Mouse (Mus musculus) CH12F3 (cell line): ENCODE data around the gene Runx3.
"Not testable (repeated sequence)": the region's sequence is repeated elsewhere in the genome, so short reads cannot be mapped to it uniquely, and the experiment has no call there.

Experiments used
- in situ Hi-C: fragments of 300-500 bp; cut with MboI; formaldehyde crosslinking; loops from 2 replicates; pipeline ENCODE4 v1.14.3; 2020; ENCODE audit warnings: low sequenced_read_pairs

The Runx3 gene

GRCm38 (mm10) chr4:135167816-135168527 is 47.5 kb downstream of the Runx3 start:
- in situ Hi-C loops = no loop called here

GRCm38 (mm10) chr4:135169096-135169495 is 48.6 kb downstream of the Runx3 start:
- in situ Hi-C loops = no loop called here

GRCm38 (mm10) chr4:135169501-135169900 is 49.0 kb downstream of the Runx3 start:
- in situ Hi-C loops = no loop called here

GRCm38 (mm10) chr4:135171304-135171875 is 50.9 kb downstream of the Runx3 start:
- in situ Hi-C loops = no loop called here

GRCm38 (mm10) chr4:135175406-135176120 is 55.1 kb downstream of the Runx3 start:
- in situ Hi-C loops = no loop called here

- in situ Hi-C loops = no loop called here
These were observed 57.1 kb downstream of the Runx3 start for GRCm38 (mm10) chr4:135177568-135177967.

- in situ Hi-C loops = no loop called here
These were observed 58.6 kb downstream of the Runx3 start for GRCm38 (mm10) chr4:135179077-135179481.

- in situ Hi-C loops = no loop called here
These were observed 61.4 kb downstream of the Runx3 start for GRCm38 (mm10) chr4:135181819-135182218.

- in situ Hi-C loops = not testable (repeated sequence)
These were observed 63.8 kb downstream of the Runx3 start for GRCm38 (mm10) chr4:135184277-135184676.

GRCm38 (mm10) chr4:135189452-135190008 is 69.1 kb downstream of the Runx3 start:
- in situ Hi-C loops = no loop called here

- in situ Hi-C loops = no loop called here
These were observed 69.9 kb downstream of the Runx3 start for GRCm38 (mm10) chr4:135190364-135190763.

- in situ Hi-C loops = no loop called here
These were observed 70.7 kb downstream of the Runx3 start for GRCm38 (mm10) chr4:135191185-135191584.

- in situ Hi-C loops = no loop called here
These were observed 71.2 kb downstream of the Runx3 start for GRCm38 (mm10) chr4:135191604-135192003.

GRCm38 (mm10) chr4:135192841-135193240 is 72.4 kb downstream of the Runx3 start:
- in situ Hi-C loops = no loop called here

GRCm38 (mm10) chr4:135197857-135198256 is 77.4 kb downstream of the Runx3 start:
- in situ Hi-C loops = no loop called here

- in situ Hi-C loops = no loop called here
These were observed 81.3 kb downstream of the Runx3 start for GRCm38 (mm10) chr4:135201771-135202170.

- in situ Hi-C loops = no loop called here
These were observed 82.8 kb downstream of the Runx3 start for GRCm38 (mm10) chr4:135203279-135203678.

GRCm38 (mm10) chr4:135203806-135204560 is 83.5 kb downstream of the Runx3 start:
- in situ Hi-C loops = no loop called here

GRCm38 (mm10) chr4:135204666-135205065 is 84.2 kb downstream of the Runx3 start:
- in situ Hi-C loops = loop anchor here (5.0 kb wide), 1 partner anchor 137 kb away; no protein-coding TSS in a partner anchor

- in situ Hi-C loops = loop anchor here (5.0 kb wide), 1 partner anchor 138 kb away; no protein-coding TSS in a partner anchor
These were observed 84.8 kb downstream of the Runx3 start for GRCm38 (mm10) chr4:135205254-135205653.
